Mouse (Mus musculus) limb, embryonic 12.5 days (tissue): ENCODE results near the gene Tnfrsf26. TPM values are rescaled to one million over a fixed set of nuclear protein-coding genes. Genes with fewer than 3 reads are reported as not detected.
"Not testable (repeated sequence)": the region's sequence is repeated elsewhere in the genome, so short reads cannot be mapped to it uniquely, and the experiment has no call there.

Source experiments
- ATAC-seq: fragments of 200-750 bp; cut with Nextera tagmentation; 2 replicates; pipeline ENCODE4 v1.8.0; 2017; ENCODE audit warnings: low read depth, moderate TSS enrichment; ENCODE audit not compliant: insufficient number of reproducible peaks, insufficient read depth, low FRiP score, low TSS enrichment
- H3K27ac ChIP-seq: fragments of 300-500 bp; sonication (generic); 2 replicates; pipeline ENCODE4 v1.5.1; 2016; ENCODE audit warnings: mild to moderate bottlenecking, moderate library complexity
- H3K27me3 ChIP-seq: fragments of 300-500 bp; sonication (generic); 2 replicates; pipeline ENCODE4 v1.6.1; 2016; ENCODE audit warnings: mild to moderate bottlenecking, moderate library complexity
- H3K36me3 ChIP-seq: fragments of 300-500 bp; sonication (generic); 2 replicates; pipeline ENCODE4 v1.6.1; 2016; ENCODE audit warnings: mild to moderate bottlenecking, moderate library complexity
- H3K4me1 ChIP-seq: fragments of 300-500 bp; sonication (generic); replicated peaks from 2 replicates; pipeline ENCODE4 v1.6.1; 2016
- H3K4me2 ChIP-seq: fragments of 300-500 bp; sonication (generic); 2 replicates; pipeline ENCODE4 v1.6.1; 2016; ENCODE audit warnings: mild to moderate bottlenecking, moderate library complexity
- H3K4me3 ChIP-seq: fragments of 300-500 bp; sonication (generic); replicated peaks from 2 replicates; pipeline ENCODE4 v1.5.1; 2016; ENCODE audit warnings: mild to moderate bottlenecking
- H3K9ac ChIP-seq: fragments of 300-500 bp; sonication (generic); replicated peaks from 2 replicates; pipeline ENCODE4 v1.6.1; 2016; ENCODE audit warnings: mild to moderate bottlenecking, moderate library complexity
- H3K9me3 ChIP-seq: fragments of 300-500 bp; sonication (generic); 2 replicates; pipeline ENCODE4 v1.6.1; 2016; ENCODE audit warnings: mild to moderate bottlenecking, moderate library complexity
- WGBS: fragments of 180-500 bp; shearing (Covaris S2); methylation state at CpG from one replicate; pipeline ENCODE4 v1.1.7; 2016; 5-methylcytosine and 5-hydroxymethylcytosine counted together
- polyA plus RNA-seq: library from polyadenylated mRNA; unstranded; fragments of >200 nt; fragmentation: Nextera tagmentation; extraction: Ambion mirVana; gene quantifications from 2 replicates; pipeline ENCODE4 v1.2.1, GENCODE M21; 2016

Gene Tnfrsf26
- 0.21 and 0.35 TPM in 2 replicates for polyA plus RNA-seq

DNA sequence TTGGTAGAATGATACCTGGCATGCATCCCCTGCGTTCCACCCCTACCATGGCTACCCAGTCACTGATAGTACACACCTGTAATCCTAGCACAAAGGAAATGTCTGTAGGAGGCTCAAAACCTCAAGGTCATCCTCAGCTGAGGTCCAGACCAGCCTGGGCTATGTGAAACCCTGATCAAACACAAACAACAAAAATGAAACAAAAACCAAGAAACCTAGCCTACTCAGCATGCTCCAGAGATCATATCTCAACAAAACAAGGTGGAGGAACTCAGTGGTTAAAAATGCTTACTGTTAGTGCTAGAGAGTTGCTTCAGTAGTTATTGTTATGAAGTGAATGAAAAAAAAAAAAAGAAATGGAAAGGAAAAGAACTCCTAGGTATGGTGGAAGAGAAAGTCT lies at the start of gene Tnfrsf26:
TSS of gene Tnfrsf26 (minus strand) at position 183 of the 400 bp plus-strand sequence.
- H3K36me3 ChIP-seq = no peaks in the 10 kb centered on the region
- H3K27ac ChIP-seq = no peak within 1 kb of the TSS
- whole genome bisulfite sequencing = 92% methylated on average over 1 of the region's 1 CpGs
- H3K9ac ChIP-seq = no peak within 1 kb of the TSS
- H3K4me2 ChIP-seq = no peak within 1 kb of the TSS
- no peak within 1 kb of the TSS for H3K4me3 ChIP-seq
- H3K9me3 ChIP-seq = no peaks in the 10 kb centered on the region
- no peak for ATAC-seq
- no peaks in the 10 kb centered on the region for H3K4me1 ChIP-seq
- no peaks in the 10 kb centered on the region for H3K27me3 ChIP-seq

DNA sequence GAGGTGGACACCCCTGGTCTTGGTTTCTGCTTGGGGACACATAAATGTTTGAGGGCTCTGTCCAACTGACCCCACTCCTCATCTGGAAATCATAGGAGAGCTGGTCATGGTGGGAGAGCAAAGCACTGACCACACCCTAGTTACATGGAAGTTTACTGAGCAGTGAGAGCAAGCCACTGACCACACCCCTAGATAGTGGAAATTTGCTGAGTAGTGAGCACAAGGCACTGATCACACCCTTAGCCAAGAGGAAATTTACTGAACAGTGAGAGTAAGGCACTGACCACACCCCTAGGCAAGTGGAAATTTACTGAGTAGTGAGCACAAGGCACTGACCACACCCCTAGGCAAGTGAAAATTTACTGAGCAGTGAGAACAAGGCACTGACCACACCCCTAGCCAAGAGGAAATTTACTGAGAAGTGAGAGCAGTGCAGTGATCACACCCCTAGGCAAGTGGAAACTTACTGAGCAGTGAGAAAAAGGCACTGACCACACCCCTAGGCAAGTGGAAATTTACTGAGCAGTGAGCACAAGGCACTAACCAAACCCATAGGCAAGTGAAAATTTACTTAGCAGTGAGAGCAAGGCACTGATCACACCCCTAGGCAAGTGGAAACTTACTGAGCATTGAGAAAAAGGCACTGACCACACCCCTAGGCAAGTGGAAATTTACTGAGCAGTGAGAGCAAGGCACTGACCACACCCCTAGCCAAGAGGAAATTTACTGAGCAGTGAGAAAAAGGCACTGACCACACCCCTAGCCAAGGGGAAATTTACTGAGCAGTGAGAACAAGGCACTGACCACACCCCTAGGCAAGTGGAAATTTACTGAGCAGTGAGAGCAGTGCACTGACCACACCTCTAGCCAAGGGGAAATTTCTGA lies 38.1 kb upstream of the Tnfrsf26 start:
- Histone ChIP-seq H3K27me3 (no peaks in the 10 kb centered on the region), H3K9me3 (no peaks in the 10 kb centered on the region), H3K4me1 (no peaks in the 10 kb centered on the region), H3K4me3 (no peak overlapping the region), H3K4me2 (no peak overlapping the region), H3K9ac (no peak overlapping the region), H3K36me3 (no peaks in the 10 kb centered on the region), H3K27ac (no peak overlapping the region)
- ATAC-seq = no peak

DNA sequence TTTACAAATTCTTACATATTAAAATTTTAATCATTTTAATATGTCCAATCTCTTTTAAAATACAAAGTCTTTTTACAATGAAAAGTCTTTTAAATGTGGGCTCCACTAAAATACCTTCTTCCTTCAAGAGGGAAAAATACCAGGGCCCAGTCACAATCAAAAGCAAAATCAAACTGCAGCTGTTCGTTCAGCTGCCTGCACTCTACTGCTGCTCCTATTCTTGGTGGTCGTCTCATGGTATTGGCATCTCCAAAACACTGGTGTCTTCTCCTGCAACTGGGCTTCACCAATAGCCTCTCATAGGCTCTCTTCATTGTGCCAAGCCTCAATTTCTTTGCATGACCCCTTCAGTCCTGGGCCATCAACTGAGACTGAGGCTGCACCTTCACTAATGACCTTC lies 34.9 kb upstream of the Tnfrsf26 start:
- Histone ChIP-seq H3K27ac (no peak overlapping the region), H3K9me3 (no peaks in the 10 kb centered on the region), H3K27me3 (no peaks in the 10 kb centered on the region), H3K4me1 (no peaks in the 10 kb centered on the region), H3K36me3 (no peaks in the 10 kb centered on the region), H3K4me3 (no peak overlapping the region), H3K9ac (no peak overlapping the region), H3K4me2 (no peak overlapping the region)
- ATAC-seq = no peak
- 86% methylated on average over 2 of the region's 2 CpGs for WGBS

DNA sequence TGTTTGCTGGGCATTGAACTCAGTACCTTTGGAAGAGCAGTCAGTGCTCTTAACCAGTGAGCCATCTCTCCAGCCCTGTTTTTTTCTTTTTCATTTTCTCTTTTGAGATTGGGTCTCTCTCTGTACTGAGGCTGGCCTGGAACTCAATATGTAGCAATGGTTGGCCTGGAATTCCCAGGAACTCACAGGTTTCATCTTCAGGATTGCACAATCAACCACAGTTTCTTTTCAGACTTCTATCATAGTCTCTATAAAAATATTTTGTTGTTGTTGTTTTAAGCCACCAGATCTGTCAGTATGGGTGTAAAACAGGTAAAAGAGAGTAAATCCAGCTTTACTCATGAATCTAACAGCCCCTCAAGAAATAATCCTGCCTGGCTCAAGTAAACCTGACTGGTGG lies 32.3 kb upstream of the Tnfrsf26 start:
- Histone ChIP-seq H3K36me3 (no peaks in the 10 kb centered on the region), H3K27me3 (no peaks in the 10 kb centered on the region), H3K4me2 (no peak overlapping the region), H3K4me1 (no peaks in the 10 kb centered on the region), H3K9me3 (no peaks in the 10 kb centered on the region), H3K27ac (no peak overlapping the region), H3K9ac (no peak overlapping the region), H3K4me3 (no peak overlapping the region)
- no peak for ATAC-seq

DNA sequence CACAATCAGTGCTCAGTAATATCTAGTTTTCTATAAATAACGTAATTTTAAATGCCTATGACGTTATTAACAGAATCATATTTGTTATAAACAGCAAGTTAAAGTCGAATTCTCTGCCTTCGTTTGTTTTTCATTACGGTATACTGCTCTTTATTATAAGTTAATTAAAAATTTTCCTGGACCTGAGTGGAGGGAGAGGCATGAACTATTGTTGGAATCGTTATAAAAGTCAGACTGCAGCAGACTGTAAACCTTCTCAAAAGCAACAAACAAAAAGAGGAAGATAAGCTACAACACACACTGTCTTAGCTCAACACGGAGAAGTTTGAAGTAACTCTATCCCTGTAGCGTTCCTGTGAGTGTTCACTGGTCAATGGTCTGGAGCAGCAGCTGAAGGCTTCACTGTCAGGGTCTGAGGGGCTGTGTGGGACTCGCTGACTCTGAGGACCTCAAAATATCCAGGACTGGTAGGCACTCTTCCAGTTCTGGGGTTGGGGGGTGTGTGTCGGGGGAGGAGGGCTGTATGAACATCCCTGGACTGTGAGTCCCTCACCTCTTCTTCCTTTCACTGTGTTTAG lies 21.3 kb upstream of the Tnfrsf26 start:
- ATAC-seq = peak; percentile 26; the same call in 1 of the 2 replicates
- peak overlapping the region; percentile 82; the same call in 1 of the 2 replicates for H3K4me2 ChIP-seq
- 56% methylated on average over 10 of the region's 10 CpGs for WGBS

DNA sequence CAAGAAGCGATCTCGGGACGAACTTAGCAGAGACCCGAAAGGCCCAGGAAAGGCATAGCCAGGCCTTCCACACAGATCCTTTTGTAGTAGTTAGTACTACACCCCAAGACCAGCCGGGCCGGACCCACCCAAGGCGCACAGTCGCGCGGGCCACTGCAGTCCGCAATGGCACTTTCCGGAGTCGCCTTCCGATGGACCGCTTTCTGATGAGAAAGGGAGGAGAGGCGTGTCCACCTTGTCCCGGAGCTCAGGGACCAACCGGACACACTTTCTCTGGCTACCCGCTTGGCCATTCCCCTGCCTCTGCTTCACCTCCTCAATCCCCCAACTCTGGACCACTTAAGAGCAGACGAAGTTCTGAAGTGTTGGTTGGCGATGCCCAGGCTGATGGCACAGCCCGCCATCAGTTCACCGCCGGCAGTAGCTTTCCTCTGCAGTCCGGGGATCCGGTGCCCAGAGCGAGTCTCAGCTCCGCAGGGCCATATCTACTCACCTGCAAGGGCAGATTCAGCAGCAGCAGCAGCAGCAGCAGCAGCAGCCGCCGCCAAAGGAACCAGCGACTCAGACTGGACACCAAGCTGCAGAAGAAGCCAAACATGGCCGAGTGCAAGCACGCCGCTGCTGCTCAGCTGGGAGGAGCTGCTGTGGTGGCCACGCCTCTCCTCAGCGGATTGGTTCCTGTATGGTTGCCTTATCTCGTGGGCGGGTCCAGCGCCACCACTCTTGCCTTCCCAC lies 20.7 kb upstream of the Tnfrsf26 start, which contains the start of gene Tnfrsf22:
TSS of gene Tnfrsf22 (minus strand) at position 628 of the 735 bp plus-strand sequence.
- ATAC-seq = peak; percentile 92
- Histone ChIP-seq H3K4me2 (peak within 1 kb of the TSS; percentile 82), H3K4me3 (peak within 1 kb of the TSS; percentile 71), H3K4me1 (no peaks in the 10 kb centered on the region), H3K9ac (peak within 1 kb of the TSS; percentile 66), H3K27me3 (no peaks in the 10 kb centered on the region), H3K36me3 (no peaks in the 10 kb centered on the region), H3K9me3 (peaks cover 13% of the 10 kb centered on the region; the same call in 1 of the 2 replicates), H3K27ac (0 out of 2 replicates have a peak within 1 kb of the TSS, but pooled peaks have one; percentile 17)
- WGBS = 2% methylated on average over 39 of the region's 39 CpGs

More for the DNA sequence above, 21.3 kb upstream of the Tnfrsf26 start:
- not testable (repeated sequence) for H3K9ac ChIP-seq, H3K4me1 ChIP-seq, H3K27me3 ChIP-seq, H3K27ac ChIP-seq, H3K36me3 ChIP-seq
- H3K4me3 ChIP-seq = peak overlapping the region; percentile 71
- peaks cover 13% of the 10 kb centered on the region; the same call in 1 of the 2 replicates for H3K9me3 ChIP-seq

DNA sequence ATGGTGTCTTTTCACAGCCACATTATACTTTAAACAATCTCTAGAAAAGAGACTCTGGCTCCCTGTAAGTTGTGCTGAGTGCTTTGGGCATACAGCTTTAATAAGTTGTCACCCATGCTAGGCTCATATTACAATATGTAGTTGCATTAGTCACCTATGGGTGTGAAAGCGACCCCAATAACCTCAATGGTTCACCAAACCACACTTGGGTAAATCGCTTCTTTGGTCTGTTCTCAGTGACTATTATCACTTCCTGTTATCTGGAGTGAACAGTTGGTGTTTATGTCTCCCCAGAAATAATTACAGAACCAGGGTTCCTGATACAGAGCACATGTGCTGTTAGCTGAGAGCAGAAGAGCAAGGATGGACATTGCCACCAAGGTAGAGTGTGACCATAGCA lies 15.4 kb upstream of the Tnfrsf26 start:
- not testable (repeated sequence) for H3K9ac ChIP-seq, H3K4me1 ChIP-seq, H3K36me3 ChIP-seq, ATAC-seq, H3K27ac ChIP-seq, H3K9me3 ChIP-seq, H3K4me2 ChIP-seq, H3K4me3 ChIP-seq, H3K27me3 ChIP-seq
- 87% methylated on average over 2 of the region's 2 CpGs for WGBS

DNA sequence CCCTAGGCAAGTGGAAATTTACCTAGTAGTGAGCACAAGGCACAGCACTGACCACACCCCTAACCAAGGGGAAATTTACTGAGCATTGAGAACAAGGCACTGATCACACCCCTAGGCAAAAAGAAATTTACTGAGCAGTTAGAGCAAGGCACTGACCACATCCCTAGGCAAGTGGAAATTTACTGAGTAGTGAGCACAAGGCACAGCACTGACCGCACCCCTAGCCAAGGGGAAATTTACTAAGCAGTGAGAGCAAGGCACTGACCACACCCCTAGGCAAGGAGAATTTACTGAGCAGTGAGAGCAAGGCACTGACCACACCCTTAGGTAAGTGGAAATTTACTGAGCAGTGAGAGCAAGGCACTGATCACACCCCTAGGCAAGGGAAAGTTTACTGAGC lies 8.2 kb upstream of the Tnfrsf26 start:
- H3K27me3 ChIP-seq = no peaks in the 10 kb centered on the region
- WGBS = 92% methylated on average over 1 of the region's 1 CpGs
- no peak overlapping the region for H3K4me3 ChIP-seq
- H3K4me2 ChIP-seq = no peak overlapping the region
- peaks cover 11% of the 10 kb centered on the region; the same call in 1 of the 2 replicates for H3K36me3 ChIP-seq
- no peak overlapping the region for H3K9ac ChIP-seq
- no peak overlapping the region for H3K27ac ChIP-seq
- ATAC-seq = no peak
- H3K9me3 ChIP-seq = no peaks in the 10 kb centered on the region
- H3K4me1 ChIP-seq = no peaks in the 10 kb centered on the region

DNA sequence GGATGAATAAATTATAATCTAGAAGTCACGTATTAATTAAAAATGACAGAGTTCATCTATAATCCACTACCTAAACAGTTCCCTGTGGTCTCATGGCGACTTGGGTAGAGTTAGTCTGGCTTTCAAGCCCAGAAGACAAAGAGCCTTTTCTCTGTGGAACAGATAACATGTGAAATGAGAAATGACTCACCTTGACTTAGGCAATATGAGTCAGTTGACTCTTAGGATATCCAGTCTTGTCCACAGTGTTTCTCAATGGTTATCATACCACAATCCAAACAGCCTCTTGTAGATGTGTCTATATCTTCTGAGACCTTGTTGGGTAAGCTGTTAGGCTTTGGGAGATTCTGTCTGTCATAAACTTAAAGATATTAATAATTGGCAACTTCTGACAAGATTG lies 3.0 kb upstream of the Tnfrsf26 start:
- 63% methylated on average over 2 of the region's 2 CpGs for WGBS
- Histone ChIP-seq H3K9me3 (no peaks in the 10 kb centered on the region), H3K4me1 (no peaks in the 10 kb centered on the region), H3K27me3 (no peaks in the 10 kb centered on the region), H3K27ac (no peak overlapping the region), H3K4me3 (no peak overlapping the region), H3K9ac (no peak overlapping the region), H3K36me3 (no peaks in the 10 kb centered on the region), H3K4me2 (no peak overlapping the region)
- ATAC-seq = no peak

DNA sequence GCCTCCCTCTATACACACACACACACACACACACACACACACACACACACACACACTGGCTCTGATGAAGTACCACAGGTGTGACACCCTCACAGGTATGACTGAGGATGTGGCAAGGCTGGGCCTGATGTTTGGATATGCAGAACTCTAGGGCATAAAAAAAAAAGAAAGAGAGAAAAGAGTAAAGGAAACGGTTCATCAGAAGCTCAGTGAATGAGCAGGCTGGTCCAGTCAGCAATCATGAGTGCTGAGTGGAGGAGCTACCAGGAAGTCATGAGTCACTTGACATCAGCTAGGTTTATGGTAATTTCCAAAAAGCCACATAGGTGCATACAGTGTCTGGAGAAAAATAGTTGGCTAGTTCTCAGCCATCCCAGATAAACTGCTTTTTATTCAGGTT lies 979 bp upstream of the Tnfrsf26 start:
- no peak overlapping the region for H3K27ac ChIP-seq
- no peaks in the 10 kb centered on the region for H3K27me3 ChIP-seq
- H3K9ac ChIP-seq = no peak overlapping the region
- no peak for ATAC-seq
- no peak overlapping the region for H3K4me2 ChIP-seq
- no peak overlapping the region for H3K4me3 ChIP-seq
- H3K4me1 ChIP-seq = no peaks in the 10 kb centered on the region
- no peaks in the 10 kb centered on the region for H3K36me3 ChIP-seq
- H3K9me3 ChIP-seq = no peaks in the 10 kb centered on the region
- 68% methylated on average over 1 of the region's 1 CpGs for WGBS
